Mouse (Mus musculus) neural tube, embryonic 10.5 days (tissue): ENCODE data around the gene Nell1.
A peak's percentile ranks its signal among the peaks of the same experiment; 100 is the strongest.

ENCODE experiments used
- DNase-seq: peaks from one replicate; pipeline ENCODE4 v3.0.0-alpha.2; 2017; ENCODE audit warnings: low spot score; ENCODE audit errors: extremely low spot score

The Nell1 gene

GRCm38 (mm10) chr7:50253166-50253565, 278.5 kb downstream of the Nell1 start:
- DNase-seq: no peak

- DNase-seq: no peak
Measured at GRCm38 (mm10) chr7:50260016-50260415, 285.4 kb downstream of the Nell1 start.

GRCm38 (mm10) chr7:50295508-50295907, 320.8 kb downstream of the Nell1 start:
- no peak for DNase-seq

GRCm38 (mm10) chr7:50338226-50338625, 363.6 kb downstream of the Nell1 start:
- DNase-seq: no peak

- DNase-seq: no peak
Measured at GRCm38 (mm10) chr7:50338757-50339156, 364.1 kb downstream of the Nell1 start.

- no peak for DNase-seq
Measured at GRCm38 (mm10) chr7:50351564-50351963, 376.9 kb downstream of the Nell1 start.

GRCm38 (mm10) chr7:50357213-50357612, 382.5 kb downstream of the Nell1 start:
- DNase-seq: peak; percentile 17

- no peak for DNase-seq
Measured at GRCm38 (mm10) chr7:50362039-50362438, 387.4 kb downstream of the Nell1 start.

- no peak for DNase-seq
Measured at GRCm38 (mm10) chr7:50374876-50375275, 400.2 kb downstream of the Nell1 start.

- DNase-seq: no peak
Measured at GRCm38 (mm10) chr7:50410421-50410820, 435.8 kb downstream of the Nell1 start.

GRCm38 (mm10) chr7:50419976-50420375, 445.3 kb downstream of the Nell1 start:
- DNase-seq: no peak

- no peak for DNase-seq
Measured at GRCm38 (mm10) chr7:50422422-50423195, 447.9 kb downstream of the Nell1 start.

GRCm38 (mm10) chr7:50429725-50430124, 455.1 kb downstream of the Nell1 start:
- DNase-seq: no peak

- no peak for DNase-seq
Measured at GRCm38 (mm10) chr7:50441237-50441636, 466.6 kb downstream of the Nell1 start.

GRCm38 (mm10) chr7:50447316-50447715, 472.7 kb downstream of the Nell1 start:
- DNase-seq: no peak

- DNase-seq: no peak
Measured at GRCm38 (mm10) chr7:50467742-50468141, 493.1 kb downstream of the Nell1 start.

- DNase-seq: no peak
Measured at GRCm38 (mm10) chr7:50470555-50470954, 495.9 kb downstream of the Nell1 start.

GRCm38 (mm10) chr7:50482011-50482410, 507.3 kb downstream of the Nell1 start:
- no peak for DNase-seq

- peak; percentile 35 for DNase-seq
Measured at GRCm38 (mm10) chr7:50485304-50485703, 510.6 kb downstream of the Nell1 start.

GRCm38 (mm10) chr7:50486884-50487420, 512.3 kb downstream of the Nell1 start:
- DNase-seq: no peak

GRCm38 (mm10) chr7:50501562-50501961, 526.9 kb downstream of the Nell1 start:
- no peak for DNase-seq

GRCm38 (mm10) chr7:50507047-50507446, 532.4 kb downstream of the Nell1 start:
- DNase-seq: no peak

GRCm38 (mm10) chr7:50514830-50515229, 540.2 kb downstream of the Nell1 start:
- DNase-seq: no peak
